Mouse (Mus musculus) left cerebral cortex, postnatal 4 days (tissue): ENCODE measurements at regions not wholly inside any gene's neighbourhood (a gene's known extent, or its start where the extent isn't known, plus 50 kb on each side); places are given as distances from the start of the nearest gene placed in this dataset.
A peak's percentile ranks its signal among the peaks of the same experiment; 100 is the strongest.

Experiments
- DNase-seq: peaks from one replicate; pipeline ENCODE4 v3.0.0-alpha.2; 2022
- intact Hi-C: fragments of 180-260 bp; cut with DNase I; formaldehyde crosslinking; loops from one replicate; pipeline ENCODE4 v1.15.1; 2025

DNA sequence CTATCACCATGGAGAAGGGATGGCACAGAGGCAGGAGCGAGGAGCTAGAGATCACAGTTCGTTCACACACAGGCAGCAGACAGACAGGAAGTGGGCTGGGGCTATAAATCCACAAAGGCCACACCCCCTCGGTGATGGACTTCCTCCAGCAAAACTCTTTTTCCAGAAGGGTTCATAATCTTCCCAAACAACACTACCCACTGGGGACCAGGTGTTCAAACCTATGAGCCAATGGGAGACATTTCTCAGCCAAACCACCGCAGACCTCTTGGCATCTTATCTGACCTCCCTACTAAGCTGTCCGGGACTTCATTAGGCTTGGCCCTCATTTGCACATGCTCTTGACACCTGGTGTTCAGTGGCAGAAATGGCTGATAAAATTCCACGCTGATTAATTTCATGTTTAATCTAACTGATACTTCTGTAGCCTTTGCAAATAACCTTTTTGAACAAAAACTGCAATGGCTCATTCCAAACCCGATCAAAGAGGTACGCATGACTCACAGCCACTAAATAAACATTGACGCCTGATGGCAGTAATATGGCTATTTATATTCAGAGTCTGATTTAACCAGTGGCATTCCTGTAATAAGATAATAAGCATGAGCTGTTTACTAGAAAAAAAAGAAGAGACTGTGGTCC is 131.0 kb upstream of the Egln3 start:
- intact Hi-C loops = no loop called here
- peak; percentile 41 for DNase-seq

DNA sequence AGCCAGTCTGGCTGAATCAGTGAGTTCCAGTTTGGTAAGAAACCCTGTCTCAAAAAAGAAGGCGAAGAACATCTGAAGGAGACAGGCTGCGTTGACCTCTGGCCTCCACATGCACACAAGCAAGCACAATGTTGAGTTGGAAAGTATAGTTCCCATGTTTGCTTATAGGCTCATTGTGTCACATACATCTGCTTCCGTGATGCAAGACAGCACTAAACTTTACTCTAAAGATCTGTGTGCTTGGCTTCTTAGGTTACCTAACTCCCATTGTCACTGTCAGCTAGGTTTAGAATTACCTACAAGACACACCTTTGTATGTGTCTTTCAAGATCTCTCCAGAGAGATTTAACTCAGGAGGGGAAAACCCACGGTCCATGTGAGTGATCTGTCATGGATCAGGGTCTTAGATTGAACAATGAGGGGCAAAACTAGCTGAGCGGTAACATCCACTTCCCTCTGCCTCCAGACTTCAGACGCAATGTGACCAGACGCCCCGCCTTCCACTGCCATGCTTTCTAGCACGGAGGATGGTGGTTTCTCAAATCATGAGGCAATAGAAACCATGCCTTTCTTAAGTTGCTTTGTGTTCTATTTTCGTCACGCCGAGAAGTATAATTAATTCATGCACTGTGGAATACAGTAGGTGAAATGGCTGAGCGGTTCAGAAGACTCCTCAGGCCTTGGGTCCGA is 130.1 kb upstream of the Egln3 start:
- no peak for DNase-seq
- intact Hi-C loops = no loop called here

DNA sequence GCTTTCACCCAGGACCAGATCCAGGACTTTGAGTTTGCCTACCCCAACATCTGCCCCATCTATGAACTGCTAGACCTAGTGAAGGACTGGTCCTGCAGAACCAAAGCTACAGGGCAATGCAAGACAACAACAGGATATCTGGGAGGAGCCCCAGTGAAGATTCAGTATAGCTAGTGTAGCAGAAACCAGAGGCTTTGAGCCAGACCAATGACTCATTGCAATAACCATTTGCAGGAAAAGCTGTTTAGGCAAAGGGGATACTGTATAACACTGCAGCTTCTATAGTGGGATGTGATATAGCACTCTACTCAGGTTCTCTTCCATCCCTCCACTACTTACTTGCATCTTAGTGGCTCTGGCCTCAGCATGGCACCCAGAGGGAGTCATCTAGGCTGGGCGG is 123.8 kb upstream of the Egln3 start:
- no peak for DNase-seq
- intact Hi-C loops = no loop called here

DNA sequence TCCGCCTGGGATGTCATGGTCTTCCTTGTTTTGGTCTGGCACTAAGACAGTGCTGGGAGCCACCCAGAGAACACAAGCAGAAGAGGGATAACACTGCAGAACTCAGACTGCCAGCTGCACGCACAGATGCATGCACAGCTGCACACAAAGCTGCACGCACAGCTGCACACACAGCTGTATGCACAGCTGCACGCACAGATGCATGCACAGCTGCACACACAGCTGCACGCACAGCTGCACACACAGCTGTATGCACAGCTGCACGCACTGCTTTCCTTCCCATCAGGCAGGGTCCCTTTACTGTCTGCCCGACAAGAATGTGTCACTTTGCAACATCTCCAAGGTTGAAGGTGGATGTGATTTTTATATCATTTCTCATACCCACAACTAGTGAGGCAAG is 122.9 kb upstream of the Egln3 start:
- no peak for DNase-seq
- intact Hi-C loops = no loop called here

DNA sequence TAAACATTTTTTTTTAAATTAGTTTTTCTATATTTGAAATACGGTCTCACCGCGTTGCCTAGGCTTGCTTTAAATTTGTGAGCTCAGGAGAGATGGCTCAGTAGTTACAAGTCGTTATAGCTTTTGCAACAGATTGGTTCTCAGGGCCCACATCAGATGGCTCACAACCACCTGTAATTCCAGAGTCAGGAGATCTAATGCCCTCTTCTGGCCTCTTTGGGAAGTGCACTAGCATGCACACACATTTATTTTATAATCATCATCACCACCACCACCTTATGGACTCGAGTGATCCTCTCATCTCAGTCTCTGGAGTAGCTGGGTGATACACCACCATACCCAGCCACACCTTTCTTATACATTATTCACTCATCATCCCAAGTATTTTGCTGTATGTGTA is 116.9 kb upstream of the Egln3 start:
- DNase-seq = no peak
- intact Hi-C loops = no loop called here

DNA sequence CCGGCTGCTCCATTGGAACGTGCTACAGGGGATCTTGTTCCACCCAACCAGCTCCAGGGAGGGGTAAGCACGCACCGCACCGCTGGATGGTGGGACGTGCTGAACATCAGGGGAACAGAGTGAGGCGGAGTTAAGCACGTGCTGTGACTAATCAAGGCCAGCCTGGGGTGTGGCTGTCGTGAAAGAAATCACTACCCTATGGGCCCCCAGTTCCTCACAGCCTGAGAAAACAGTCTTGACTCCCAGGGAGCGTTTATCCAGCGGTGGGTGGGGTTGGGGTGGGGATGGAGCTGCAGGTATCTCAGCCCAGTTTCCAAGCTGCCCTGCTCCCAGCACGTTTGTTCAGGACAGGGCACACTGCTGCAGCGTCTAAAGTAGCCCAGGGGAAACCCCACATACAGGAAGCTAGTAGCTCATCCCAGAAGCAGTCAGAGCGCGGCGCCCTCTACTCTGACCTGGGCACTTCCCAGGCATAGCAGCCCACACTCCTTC is 113.4 kb upstream of the Egln3 start:
- intact Hi-C loops = no loop called here
- DNase-seq = no peak

DNA sequence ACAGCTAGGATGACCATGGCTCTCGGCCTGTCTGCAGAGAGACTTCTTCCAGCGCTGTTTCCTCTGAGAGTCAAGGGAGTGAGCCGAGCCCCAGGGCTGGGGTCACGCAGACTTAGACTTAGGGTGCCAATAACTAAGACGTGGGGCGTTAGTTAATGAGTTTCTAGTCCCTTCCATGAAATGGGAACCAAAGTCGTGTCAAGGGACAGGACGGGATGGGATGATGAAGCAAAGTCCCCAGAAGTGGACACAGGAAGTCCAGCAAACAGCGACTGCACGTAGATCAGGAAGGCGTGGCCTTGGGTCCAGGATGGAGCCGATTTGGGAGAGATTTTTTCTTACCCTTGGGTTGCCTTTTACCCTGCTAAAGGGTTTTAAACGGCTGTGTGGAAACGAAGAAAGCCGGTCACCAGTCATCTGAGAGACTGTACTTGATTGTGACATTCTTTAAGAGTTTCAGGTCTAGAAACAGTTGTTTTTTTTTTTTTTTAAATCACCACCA is 112.5 kb upstream of the Egln3 start:
- DNase-seq = no peak
- intact Hi-C loops = no loop called here

DNA sequence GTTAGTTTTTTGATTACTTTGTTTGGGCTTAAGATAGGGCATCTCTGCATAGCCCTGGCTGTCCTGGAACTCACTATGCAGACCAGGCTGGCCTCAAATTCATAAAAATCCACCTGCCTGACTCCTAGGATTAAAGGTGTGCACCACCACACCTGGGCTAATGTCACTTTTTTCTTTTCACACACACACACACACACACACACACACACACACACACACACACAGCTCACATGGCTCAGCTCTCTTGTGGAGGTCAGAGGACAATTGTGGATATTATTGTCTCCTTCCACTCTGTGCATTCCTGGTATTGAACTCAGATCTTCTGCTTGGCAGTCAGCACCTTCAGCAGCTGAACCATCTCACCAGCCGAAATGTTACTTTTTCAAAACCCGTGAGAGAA is 110.5 kb upstream of the Egln3 start:
- DNase-seq = no peak
- intact Hi-C loops = no loop called here

DNA sequence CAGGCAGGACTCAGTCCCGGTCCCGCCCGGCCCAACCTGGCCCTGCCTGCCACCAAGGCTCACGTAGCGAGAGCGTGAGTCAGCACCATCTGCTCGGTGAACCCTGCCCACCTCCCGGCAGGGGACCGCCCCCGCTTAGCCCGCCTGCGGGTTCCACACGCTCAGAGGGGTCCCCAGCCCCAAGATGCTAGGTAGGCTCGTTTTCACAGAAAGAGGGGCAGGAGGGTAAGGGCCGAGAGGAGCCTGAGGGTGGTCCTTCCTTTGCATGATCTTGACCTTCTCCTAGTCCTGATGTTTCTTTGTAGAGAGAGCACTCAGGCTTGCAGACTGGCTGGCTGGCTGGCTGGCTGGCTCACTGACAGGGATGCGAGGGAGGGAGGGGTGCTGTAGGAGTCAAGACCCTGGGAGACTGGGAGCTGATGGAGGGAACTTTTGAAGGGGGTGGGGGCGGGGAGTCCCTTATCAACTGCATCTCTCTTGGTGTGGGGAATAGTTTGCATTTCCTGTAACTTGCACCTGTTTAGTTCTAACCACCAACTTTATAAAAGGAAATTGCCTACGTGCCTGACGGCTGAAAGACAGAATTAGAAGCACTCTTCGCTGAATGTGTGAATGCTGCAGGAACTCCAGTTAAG is 109.7 kb upstream of the Egln3 start:
- intact Hi-C loops = no loop called here
- DNase-seq = peak; percentile 46

DNA sequence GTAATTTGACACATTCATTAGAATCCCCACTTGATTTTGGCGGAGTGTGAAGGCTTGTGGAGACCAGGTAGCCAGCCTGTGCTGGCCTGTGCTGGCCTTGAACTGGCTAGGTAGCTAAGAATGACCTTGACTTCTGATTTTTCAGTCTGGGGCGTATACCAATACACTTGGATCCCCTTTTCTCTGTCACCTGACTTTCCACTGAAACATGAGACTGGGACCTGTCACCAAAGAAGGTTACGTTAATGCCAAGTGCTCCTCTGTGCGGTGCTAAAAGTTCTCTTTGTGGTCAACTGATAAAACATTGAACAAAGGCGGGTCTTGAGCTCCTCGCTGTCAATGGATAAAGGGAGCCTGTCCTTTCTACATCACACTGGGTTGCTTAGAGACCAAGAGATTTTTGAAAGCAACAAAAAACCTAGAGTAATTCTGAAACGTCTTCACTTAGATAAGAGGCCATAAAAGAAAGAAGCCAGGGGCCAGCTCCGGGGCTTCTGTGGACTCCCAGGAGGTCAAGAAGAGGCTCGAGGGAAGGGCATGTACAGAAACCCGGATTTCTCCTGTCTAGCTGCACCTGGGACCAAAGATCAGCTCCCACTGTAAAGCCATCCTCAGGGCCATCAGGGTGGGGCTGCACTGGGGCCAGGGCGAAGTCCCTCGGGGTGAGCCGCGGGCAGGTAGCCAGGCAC is 109.0 kb upstream of the Egln3 start:
- intact Hi-C loops = no loop called here
- DNase-seq = no peak

DNA sequence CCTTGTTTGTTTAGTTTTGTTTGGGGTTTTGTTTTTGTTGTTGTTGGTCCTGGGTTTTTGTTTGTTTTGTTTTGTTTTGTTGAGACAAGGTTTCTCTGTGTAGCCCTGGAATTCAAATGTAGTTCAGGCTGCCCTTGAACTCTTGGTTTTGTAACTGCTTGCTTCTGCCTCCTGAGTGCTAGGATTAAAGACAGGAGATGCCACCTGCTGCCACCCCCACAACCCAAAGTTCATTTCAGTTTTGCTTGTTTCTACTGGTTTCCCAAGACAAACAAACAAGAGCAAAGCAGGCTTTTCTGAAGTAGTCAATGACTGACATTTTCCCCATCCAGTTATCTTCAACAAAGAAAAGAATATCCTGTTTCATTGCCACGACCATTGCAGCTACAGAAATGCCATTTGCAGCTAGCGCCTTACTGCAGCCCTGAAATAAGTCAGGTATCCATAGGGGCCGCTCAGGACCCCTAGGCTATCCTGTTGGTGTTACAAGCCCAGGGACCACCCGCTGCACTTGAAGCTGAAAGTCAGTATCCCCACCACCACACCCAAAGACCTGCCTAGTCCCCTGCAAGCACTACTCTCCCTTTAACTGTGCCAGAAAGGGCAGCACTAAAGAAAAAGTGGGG is 108.3 kb upstream of the Egln3 start:
- no peak for DNase-seq
- intact Hi-C loops = no loop called here

DNA sequence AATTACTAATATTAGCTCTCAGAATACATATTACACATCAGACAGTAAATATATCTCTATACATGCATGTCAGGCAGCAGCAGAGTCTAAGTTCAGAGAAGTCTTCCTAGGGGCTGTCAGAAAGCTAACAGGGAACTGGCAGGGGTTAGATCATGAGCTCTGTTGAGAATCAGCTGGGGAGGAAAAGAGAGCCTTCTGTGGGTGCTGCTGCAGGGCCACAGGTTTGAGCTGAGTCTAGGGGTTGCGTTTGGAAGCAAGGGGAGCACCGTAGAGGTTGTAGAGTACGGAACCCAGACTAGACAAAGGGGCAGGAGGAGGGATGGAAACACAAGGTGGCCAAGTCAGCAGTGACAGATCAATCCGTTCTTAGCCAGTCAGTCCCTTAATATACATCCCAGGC is 106.2 kb upstream of the Egln3 start:
- intact Hi-C loops = no loop called here
- no peak for DNase-seq

DNA sequence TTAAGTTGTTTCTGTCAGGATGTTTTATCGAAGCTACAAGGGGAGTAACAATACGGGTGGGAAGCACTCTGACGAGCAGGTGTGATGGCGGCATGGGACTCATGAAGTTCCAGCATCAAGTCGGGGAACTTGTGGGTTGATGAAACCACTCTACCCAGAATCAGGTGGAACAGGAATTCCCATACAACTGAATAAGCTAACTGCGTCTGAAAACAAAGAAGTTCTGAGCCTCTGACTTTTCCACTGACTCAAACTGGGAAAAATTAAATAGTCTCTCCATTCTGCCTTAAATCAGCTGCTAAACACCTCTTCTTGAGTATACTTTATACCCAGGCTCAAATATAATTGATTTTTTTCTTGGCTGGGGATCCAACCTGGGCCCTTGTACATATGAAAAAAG is 105.6 kb upstream of the Egln3 start:
- intact Hi-C loops = no loop called here
- DNase-seq = no peak

DNA sequence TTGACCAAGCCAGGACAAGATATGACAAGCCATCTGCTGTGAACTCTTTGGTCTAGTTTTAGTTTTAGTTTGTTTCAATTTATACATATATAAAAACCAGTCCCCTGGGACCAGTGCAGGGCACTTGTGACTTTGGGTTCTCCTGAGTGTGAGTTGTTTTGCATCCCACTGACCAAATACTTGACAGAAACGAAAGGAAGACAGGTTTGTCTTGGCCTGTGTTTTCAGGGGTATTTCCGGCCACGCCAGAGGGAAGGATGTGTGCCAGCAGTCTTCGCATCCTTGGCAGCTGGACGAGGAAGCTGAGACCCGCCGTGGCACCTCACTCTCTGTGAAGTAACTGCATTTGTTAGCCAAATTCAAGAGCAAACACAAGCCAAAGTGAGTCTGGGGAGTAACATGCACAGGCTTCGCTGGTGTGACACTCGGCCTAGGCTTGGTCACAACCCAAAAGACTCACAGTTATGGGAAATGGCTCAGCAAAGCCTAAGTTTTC is 101.5 kb upstream of the Egln3 start:
- DNase-seq = peak; percentile 50
- intact Hi-C loops = no loop called here

DNA sequence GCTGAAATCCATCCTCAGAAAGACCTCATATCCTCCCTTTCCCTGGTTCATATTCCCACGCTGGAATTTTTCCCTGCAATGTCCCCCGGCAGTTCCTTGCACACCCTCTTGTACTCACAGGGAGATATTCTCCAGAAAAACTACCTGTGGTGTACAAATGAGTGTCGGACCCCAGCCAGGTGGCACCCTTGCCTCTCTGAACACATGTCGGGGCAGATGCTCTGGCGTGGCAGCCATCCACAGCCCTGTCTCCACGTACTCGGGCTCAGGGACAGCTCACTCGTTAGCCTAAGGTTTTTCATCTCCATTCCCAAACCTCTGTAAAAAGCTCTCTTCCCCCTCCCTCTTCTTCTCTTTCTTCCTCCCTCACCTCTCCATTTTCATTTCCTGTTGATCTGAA is 100.1 kb upstream of the Egln3 start:
- no peak for DNase-seq
- intact Hi-C loops = no loop called here

DNA sequence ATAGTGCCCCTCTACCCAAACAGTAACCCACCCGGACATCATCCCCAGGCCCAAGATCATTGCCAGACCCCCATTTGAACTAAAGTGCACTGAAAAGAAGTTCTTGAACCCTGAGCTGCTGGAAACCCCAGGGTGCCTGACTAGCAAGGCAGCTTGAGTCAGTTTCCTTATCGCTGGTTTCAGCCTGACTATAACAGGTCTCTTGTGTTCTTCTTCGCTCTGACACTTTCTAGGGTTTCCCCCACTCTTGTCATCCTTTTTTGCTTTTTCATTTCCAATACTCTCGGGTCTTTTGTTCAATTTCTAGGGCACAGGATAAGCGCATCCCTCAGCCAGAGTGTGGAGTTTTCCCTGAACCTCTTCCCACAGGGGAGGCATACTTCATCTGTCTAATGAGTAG is 95.8 kb upstream of the Egln3 start:
- no peak for DNase-seq
- intact Hi-C loops = no loop called here

DNA sequence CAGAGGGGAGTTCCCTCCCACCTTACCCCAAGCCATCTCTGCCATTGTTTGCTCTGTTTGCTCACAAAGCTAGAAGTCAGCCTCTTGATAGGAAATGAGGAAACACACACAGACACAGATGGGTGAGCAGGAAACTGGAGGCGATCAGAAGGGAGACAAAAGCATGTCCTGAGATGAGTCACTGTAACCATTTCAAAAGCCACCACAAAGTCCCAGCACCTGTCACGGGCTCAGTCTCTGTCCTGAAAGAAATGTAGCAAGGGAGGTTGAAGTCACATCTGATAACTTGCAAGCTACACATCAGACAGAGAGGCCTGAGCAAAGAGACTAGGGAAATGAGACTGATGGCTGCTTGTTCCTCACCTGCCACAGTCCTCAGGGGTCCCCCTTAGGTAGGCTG is 89.6 kb upstream of the Egln3 start:
- intact Hi-C loops = no loop called here

DNA sequence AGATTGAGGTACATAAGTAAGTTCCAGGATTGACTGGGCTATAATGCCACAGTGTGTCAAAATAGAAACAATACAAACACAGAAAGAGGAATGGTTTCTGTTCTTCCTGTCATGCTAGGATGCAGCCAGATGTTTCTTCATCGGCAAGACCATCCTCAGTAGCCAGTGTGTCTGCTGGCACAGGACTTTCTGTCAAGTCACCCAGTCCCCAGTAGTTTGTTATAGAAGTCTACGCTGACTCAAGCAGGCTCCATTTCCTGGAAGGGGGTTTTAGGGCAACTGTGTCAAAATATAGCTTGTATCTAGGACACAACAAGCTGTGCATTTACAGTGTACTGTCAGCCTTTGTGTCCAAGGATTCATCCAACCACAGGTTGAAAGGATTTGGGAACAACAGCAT is 86.7 kb upstream of the Egln3 start:
- no peak for DNase-seq
- intact Hi-C loops = no loop called here

More for the DNA sequence above, 89.6 kb upstream of the Egln3 start:
- no peak for DNase-seq

DNA sequence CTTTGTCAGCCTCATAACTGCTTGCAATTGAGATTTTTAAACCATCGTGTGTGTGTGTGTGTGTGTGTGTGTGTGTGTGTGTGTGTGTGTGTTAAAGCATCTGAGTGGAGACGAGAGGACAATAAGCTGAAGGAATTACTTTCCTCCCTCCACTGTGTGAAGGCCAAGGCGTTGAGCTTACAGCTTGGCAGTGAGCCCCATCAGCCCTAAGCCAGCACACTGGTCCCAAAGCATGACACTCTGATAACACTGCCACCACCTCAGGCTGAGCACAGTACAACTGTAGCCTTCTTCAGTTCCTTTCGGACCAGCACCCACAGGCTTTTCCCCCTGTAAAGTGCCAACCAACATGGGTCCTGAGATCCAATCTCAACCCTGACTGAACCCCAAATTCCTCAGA is 85.1 kb upstream of the Egln3 start:
- intact Hi-C loops = no loop called here
- DNase-seq = no peak

DNA sequence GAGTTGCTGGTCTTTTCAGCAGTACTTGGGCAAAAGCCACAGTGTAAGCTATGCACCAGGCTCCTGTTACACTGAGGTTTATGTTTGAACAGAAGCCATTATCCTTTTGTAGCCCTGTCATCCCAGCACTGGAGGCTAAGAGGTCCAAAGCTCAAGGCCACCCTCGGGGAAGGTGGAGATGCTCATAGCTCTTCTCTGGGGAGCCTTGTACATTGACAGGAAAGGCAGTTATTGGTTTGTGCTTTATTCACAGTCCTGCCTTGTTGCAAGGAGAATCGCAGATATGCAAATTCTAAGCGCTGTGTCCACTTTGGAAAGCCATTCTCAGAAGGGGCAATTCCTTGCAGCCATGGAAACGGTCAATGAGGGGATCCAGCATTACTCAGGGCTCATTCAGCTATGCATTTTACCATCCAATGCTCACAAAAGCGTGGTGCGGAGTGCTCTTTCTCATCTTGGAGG is 84.4 kb upstream of the Egln3 start:
- no peak for DNase-seq
- intact Hi-C loops = no loop called here
